Mouse (Mus musculus): Measurements from ENCODE around the gene Cela2a.

Gene Cela2a

GRCm38 (mm10) chr4:141857422-141857930, 31.5 kb upstream of the Cela2a start:
- peak; percentile 87 for DNase-seq

GRCm38 (mm10) chr4:141853437-141853836, 27.5 kb upstream of the Cela2a start:
- peak; percentile 60 for DNase-seq

DNA sequence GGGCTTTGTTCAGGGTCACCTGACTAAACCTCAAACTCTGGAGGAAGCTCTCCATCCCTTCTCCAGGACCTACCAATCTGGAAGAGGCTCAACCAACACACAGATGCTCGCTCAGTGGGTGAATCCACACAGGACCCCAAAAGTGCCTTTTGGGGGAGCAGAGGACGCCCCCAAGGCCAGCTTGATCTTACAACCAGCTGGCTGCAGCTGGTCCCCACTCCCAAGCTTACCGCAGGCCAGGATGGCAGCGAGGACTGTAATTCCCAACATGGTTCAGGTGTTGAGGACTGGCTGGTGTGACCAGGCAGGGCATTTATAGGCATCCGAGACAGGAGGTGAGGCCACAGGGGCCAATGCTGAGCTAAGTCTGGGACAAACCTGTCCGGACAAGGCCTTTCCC, 20.0 kb upstream of the Cela2a start, which contains the start of gene Ctrc:
Gene Ctrc (minus strand): TSS at position 361 of the 400 bp plus-strand sequence.
- no peak for DNase-seq

DNA sequence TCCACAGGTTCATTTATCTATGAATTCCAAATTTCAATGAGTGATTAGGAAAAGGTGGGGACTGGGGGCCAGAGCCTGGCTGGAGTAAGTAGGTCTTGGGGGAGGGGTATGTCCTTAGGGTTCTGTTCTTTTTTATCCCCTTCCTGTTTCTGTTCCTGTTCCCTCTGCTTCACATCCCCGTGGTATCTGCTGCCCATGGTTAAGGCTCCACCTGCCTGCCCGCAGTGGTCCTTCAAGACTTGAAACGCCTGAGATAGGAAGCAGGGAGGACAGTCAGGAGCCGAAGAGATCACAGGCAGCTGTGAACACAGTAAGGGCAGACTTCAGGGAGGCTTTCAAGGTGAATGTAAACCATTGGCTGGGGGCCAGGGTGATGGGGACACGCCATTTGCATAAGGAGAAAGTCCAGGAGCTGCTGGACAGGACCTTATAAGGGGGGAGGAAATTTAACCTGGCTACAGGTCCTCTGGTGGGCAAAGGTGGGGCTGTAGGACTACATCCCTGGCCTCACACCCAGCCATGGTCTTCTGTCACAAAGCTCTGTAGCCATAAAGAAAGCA, 8.7 kb upstream of the Cela2a start:
- DNase-seq: peak; percentile 43

- no peak for DNase-seq
Observed at GRCm38 (mm10) chr4:141833911-141834310, 8.0 kb upstream of the Cela2a start.

- no peak for DNase-seq
Observed at GRCm38 (mm10) chr4:141831361-141831760, 5.4 kb upstream of the Cela2a start.

DNA sequence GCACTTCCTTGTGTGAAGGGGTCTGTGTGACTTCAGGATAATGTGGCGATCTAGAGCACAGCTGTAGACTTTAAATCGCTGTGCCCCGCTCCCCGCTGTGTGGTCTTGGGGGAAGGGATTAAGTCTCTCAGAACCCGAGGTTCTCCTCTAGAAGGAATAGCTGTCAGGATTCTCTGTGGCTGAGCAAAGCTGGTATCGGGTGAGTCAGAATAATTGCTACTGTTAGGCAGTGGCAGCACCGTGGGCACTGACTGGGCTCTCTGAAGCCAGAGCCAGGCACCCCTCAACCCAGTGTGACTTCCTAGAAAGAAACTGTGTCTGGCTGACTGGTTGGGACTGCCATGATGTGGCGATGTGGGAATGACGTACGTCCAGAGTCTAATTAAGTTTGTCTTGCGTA, 4.4 kb upstream of the Cela2a start:
- DNase-seq: no peak

DNA sequence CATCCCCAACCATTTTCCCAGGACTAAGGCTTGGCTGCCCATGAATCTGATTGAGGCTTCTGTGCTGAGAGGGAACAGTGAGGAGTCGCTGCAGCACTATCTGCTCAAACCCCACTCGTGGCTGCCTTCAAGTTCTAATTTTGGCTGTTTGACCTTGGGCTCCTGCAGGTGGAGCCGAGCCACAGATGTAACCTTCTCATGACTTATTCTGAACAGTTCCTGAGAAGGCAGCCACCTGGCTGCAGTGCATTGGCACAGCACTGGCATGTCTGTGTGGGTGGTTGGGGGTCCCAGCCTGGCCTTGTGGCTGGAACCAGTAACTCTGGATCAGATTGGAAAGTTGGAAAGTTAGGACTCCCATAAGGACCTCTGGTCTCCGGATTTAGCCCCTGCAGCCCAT, 2.2 kb upstream of the Cela2a start:
- DNase-seq: no peak

- DNase-seq: no peak
Observed at GRCm38 (mm10) chr4:141827401-141827800, 1.4 kb upstream of the Cela2a start.

- no peak for DNase-seq
Observed at GRCm38 (mm10) chr4:141822979-141823378, 3.0 kb downstream of the Cela2a start.

GRCm38 (mm10) chr4:141822089-141822488, 3.9 kb downstream of the Cela2a start:
- DNase-seq: peak; percentile 22

DNA sequence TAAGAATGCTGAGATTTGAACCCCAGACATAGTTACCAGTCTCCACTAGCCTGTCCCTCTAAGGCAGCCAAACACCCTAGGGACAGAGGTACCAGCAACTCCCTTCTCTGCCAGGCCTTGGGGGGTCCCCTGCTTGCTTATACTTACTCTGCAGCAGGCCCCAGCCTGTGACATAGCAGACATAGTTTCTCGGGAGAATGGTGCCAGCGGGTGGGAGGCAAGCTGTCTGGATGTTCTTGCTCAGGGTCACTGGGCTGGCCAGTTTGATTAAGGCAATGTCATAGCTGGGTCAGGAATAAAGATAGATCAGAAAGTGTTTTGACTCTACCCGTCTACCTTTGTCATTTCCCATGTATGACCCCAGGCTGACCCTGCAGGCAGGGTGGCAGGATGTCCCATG, 4.8 kb downstream of the Cela2a start:
- no peak for DNase-seq

DNA sequence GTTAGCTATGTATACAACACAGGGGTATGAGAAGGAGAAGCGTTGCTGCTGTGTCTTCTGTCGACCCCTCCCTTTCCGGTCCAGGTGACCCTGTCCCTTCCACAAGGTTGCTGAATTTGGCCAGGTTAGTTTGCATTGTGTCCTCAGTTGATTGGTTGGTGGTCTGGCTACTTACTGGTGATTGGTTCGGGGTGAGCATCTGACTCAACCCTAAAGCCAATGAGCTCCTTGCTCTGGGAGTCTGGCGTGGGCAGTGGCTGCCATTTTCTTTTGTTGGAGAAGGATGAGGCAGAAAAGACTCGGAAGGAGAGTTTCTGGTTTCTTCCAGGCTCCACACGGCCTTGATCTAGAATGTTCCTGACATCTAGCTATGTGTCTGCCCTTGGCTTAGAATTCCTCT, 6.6 kb downstream of the Cela2a start:
- DNase-seq: no peak

DNA sequence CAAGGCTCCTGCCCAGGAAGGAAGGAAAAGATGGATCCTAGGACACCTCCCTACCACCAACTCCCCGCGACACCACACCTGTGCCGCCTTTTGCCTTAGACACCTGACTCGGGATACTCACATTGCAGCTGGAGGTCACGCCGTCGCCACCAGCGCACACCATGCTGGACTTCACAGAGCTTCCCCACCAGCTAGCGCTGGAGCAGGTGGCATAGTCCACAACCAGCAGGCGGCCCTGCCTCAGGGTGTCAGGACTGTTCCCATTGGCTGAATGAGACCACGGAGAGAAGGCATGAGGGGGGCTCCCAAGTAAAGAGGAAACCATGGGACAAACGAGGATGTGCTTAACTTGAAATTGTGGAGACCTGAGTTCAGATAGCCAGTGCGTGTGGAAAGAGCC, 7.1 kb downstream of the Cela2a start:
- no peak for DNase-seq

GRCm38 (mm10) chr4:141817706-141818105, 8.3 kb downstream of the Cela2a start:
- DNase-seq: no peak

GRCm38 (mm10) chr4:141816776-141817655, 8.9 kb downstream of the Cela2a start:
- DNase-seq: no peak

GRCm38 (mm10) chr4:141816267-141816666, 9.7 kb downstream of the Cela2a start:
- DNase-seq: no peak

- no peak for DNase-seq
Observed at GRCm38 (mm10) chr4:141811375-141811774, 14.6 kb downstream of the Cela2a start.

DNA sequence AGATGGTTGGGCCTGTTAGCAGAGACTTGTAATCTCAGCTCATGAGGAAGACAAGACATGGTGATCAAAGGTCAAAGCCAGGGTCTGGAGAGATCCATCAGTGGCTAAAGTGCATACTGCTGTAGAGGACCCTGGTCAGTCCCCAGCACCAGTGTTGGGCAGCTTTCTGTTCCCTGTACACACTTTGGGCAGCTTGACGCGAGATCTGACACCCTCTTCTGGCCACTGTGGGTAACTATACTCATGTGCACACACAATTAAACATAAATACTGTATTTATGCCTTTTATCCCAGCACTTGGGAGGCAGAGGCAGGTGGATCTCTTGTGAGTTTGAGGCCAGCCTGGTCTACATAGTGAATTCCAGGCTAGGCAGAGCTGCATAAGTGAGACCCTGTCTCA, 15.0 kb downstream of the Cela2a start:
- no peak for DNase-seq

DNA sequence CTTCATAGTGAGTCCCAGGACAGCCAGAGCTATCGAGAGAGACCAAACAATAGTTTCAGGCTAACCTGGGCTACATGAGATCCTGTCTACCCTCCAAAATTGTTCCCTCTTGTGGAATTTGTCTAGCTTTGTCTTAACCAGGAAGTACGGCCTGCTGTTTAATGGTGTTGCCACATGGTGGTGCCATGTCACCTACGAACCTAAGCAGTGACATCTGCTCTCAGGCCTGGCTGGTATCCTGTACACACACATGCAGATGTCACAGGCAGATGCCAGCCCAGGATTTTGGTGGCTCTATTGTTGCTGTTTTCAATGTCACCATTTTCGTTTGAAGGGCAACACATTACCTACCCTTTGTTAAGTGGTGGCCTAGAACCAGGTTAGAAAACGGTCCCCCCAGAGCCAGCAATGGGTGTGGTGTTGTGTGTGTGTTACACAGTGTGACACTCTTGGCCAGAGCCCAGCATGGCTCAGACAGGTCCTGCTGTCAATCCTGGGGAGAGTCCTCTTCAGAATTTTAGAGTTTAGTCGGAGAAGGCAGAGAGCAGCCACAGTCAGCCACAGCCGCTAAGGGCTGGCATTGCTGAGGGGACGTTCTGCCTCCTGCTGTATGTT, 16.0 kb downstream of the Cela2a start:
- no peak for DNase-seq

GRCm38 (mm10) chr4:141805886-141806285, 20.1 kb downstream of the Cela2a start:
- no peak for DNase-seq

- no peak for DNase-seq
Observed at GRCm38 (mm10) chr4:141804105-141804504, 21.9 kb downstream of the Cela2a start.

GRCm38 (mm10) chr4:141797545-141797944, 28.4 kb downstream of the Cela2a start:
- no peak for DNase-seq

GRCm38 (mm10) chr4:141796954-141797353, 29.0 kb downstream of the Cela2a start:
- DNase-seq: no peak

All from kidney, adult 18-20 months (tissue).